Mouse (Mus musculus) E14TG2a.4 (cell line): ENCODE results near the gene Wt1.

ENCODE experiments used
- H3K27me3 ChIP-seq: 2 replicates; pipeline ENCODE4 v1.6.1; 2014; ENCODE audit warnings: low read length, control low read depth; ENCODE audit not compliant: insufficient read depth
- H3K36me3 ChIP-seq: 2 replicates; pipeline ENCODE4 v1.6.1; 2014; ENCODE audit warnings: low read length, control low read depth; ENCODE audit not compliant: insufficient read depth
- H3K4me1 ChIP-seq: replicated peaks from 2 replicates; pipeline ENCODE4 v1.6.1; 2014; ENCODE audit warnings: low read depth, low read length, control low read depth
- H3K4me3 ChIP-seq: replicated peaks from 2 replicates; pipeline ENCODE4 v1.5.1; 2014; ENCODE audit warnings: mild to moderate bottlenecking, low read length
- H3K9me3 ChIP-seq: 2 replicates; pipeline ENCODE4 v1.6.1; 2014; ENCODE audit warnings: low read length, control low read depth
- CTCF ChIP-seq: conservative IDR thresholded peaks from 2 replicates; pipeline ENCODE4 v1.5.1; 2014; ENCODE audit warnings: low read length
- NANOG ChIP-seq: IDR thresholded peaks from 2 replicates; pipeline ENCODE4 v1.6.1; 2014; ENCODE audit warnings: borderline replicate concordance, low read length, mixed read lengths
- POU5F1 ChIP-seq: IDR thresholded peaks from 2 replicates; pipeline ENCODE4 v1.6.1; 2014; ENCODE audit warnings: low read length, borderline replicate concordance

The Wt1 gene

DNA sequence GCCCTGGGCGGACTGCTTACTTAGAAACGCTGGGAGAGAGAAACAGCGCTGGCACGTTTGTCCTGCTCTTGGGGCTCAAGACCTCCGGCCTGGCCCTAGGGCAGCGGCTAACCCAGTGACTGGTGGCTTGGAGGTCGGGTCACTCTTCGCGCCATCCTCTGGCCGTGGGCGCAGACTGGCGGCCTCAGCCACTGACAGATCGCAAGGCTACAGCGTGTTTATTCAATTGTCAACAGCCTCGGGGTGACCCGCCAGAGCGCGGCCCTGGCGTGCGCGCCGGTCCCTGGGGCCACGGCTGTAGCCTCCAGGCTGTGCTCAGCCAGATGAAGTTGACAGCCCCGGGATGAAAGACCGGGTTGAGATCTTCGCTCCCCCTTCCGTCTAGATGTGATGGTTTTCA lies 3.4 kb upstream of the Wt1 start:
- peaks cover 80% of the 10 kb centered on the region for H3K27me3 ChIP-seq
- H3K4me1 ChIP-seq: peaks cover 59% of the 10 kb centered on the region
- no peaks in the 10 kb centered on the region for H3K9me3 ChIP-seq
- no peak for TF ChIP-seq NANOG
- no peak for TF ChIP-seq CTCF
- no peak for TF ChIP-seq POU5F1
- H3K36me3 ChIP-seq: no peaks in the 10 kb centered on the region
- peak overlapping the region; percentile 62 for H3K4me3 ChIP-seq

DNA sequence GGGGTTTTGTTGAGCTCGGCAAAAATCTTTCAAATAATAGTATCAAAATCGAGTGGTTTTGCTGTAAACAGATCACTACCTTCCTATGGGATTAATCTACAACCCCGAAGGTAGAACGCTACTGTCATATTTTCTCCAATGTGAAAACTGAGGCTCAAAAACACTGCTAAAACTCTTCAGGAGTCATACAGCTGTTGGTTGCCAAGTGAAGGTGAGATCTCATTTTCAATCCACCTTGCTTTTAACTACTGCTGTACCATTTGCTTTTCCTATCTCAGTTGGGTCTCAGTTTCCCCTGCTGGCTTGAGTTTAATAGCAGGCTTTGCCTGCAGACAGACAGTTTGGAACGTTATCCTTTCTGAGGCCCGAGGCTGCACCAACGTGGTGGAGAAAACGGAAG lies 2.9 kb upstream of the Wt1 start:
- H3K27me3 ChIP-seq: peaks cover 85% of the 10 kb centered on the region
- H3K9me3 ChIP-seq: no peaks in the 10 kb centered on the region
- H3K4me3 ChIP-seq: no peak overlapping the region; the same call in 1 of the 2 replicates
- no peaks in the 10 kb centered on the region for H3K36me3 ChIP-seq
- H3K4me1 ChIP-seq: peaks cover 63% of the 10 kb centered on the region
- TF ChIP-seq POU5F1 (no peak), NANOG (no peak), CTCF (no peak)

DNA sequence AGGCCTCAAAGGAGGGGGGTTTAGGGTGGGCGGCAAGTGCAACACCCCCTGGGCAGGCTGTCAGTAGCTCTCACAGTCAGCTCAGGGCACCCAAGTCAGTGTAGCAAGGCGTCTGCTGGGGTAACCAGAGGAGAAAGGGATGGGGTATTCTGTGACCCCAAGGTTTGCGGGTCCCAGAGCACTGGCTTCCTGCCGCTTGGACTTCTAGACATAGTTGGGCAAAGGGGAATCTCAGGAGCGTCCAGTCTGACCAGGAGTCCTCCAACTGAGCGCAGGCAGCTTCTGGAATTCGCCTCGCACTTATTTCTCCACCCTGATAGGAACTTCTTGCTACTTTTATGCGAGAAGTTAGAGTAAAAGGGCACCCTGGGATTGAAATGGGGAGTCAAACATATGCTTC lies 2.4 kb upstream of the Wt1 start:
- Histone ChIP-seq H3K9me3 (no peaks in the 10 kb centered on the region), H3K27me3 (peaks cover 89% of the 10 kb centered on the region), H3K36me3 (no peaks in the 10 kb centered on the region), H3K4me3 (no peak overlapping the region; the same call in 1 of the 2 replicates), H3K4me1 (peaks cover 63% of the 10 kb centered on the region)
- TF ChIP-seq NANOG (no peak), CTCF (no peak), POU5F1 (no peak)

DNA sequence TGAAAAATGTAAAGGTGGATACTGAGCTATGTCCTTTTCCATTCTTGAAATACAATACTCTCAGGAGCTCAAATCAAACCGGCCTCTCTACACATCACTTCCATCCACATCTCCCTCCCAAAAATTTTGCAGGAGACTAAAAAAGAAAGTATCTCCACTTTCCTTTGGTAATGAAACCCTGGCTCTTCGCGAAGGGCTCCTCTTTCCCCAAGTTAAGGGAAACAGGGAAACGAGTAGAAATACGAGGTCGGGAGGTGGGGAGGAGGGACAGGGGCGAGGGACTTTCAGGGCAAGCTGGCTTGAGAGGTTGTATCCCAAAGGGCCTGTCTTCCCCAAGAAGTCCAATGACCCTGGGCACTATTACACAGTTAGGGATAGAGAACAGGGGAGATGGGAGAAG lies 1.9 kb upstream of the Wt1 start:
- no peak overlapping the region for H3K4me3 ChIP-seq
- H3K9me3 ChIP-seq: no peaks in the 10 kb centered on the region
- H3K27me3 ChIP-seq: peaks cover 92% of the 10 kb centered on the region
- TF ChIP-seq POU5F1: no peak
- no peak for TF ChIP-seq CTCF
- TF ChIP-seq NANOG: no peak
- H3K4me1 ChIP-seq: peaks cover 62% of the 10 kb centered on the region
- H3K36me3 ChIP-seq: no peaks in the 10 kb centered on the region

DNA sequence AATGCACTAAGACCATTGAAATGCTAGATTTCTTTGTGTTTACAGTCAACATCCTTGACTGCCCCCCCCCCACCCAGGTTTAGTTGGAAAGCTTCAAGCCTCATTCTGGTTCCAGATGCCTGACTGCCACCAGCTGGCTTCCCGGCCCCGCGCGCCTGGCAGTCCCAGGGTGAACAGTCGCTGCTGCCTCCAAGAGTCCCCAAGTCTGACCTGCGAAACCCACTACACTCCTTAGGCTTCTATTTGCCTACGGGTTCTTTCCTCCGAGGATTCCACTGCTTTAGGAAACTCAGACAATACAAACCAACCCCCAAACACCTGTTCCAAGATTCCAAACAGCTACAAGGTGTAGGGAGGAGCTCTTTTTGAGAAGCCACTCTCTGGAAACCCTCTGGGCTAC lies 1.1 kb upstream of the Wt1 start:
- no peaks in the 10 kb centered on the region for H3K36me3 ChIP-seq
- H3K4me1 ChIP-seq: peaks cover 66% of the 10 kb centered on the region
- peak overlapping the region; percentile 82 for H3K4me3 ChIP-seq
- H3K27me3 ChIP-seq: peaks cover 95% of the 10 kb centered on the region
- TF ChIP-seq CTCF (no peak), POU5F1 (no peak), NANOG (no peak)
- no peaks in the 10 kb centered on the region for H3K9me3 ChIP-seq

DNA sequence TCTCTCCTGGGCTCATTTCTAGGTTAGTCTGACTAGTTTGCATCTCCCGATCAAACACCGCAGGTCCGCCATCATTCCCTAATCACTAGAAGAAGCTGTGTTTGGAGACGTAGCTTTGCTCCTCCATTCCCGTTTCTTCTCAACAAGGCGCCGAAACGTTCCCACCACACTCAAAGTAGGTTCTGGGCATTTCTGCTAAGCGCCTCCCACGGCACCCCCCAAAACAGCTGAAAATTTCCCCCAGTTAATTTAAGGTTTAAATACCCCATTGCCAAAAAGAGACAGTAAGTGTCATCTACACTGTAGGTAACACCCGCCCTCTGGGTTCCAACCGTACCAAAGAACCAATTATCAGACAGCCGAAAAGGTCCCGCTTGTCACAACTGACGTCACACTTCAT lies 688 bp upstream of the Wt1 start:
- Histone ChIP-seq H3K4me3 (peak overlapping the region; percentile 82), H3K4me1 (peaks cover 67% of the 10 kb centered on the region), H3K27me3 (peaks cover 95% of the 10 kb centered on the region), H3K36me3 (no peaks in the 10 kb centered on the region), H3K9me3 (no peaks in the 10 kb centered on the region)
- TF ChIP-seq CTCF (no peak), NANOG (no peak), POU5F1 (no peak)

DNA sequence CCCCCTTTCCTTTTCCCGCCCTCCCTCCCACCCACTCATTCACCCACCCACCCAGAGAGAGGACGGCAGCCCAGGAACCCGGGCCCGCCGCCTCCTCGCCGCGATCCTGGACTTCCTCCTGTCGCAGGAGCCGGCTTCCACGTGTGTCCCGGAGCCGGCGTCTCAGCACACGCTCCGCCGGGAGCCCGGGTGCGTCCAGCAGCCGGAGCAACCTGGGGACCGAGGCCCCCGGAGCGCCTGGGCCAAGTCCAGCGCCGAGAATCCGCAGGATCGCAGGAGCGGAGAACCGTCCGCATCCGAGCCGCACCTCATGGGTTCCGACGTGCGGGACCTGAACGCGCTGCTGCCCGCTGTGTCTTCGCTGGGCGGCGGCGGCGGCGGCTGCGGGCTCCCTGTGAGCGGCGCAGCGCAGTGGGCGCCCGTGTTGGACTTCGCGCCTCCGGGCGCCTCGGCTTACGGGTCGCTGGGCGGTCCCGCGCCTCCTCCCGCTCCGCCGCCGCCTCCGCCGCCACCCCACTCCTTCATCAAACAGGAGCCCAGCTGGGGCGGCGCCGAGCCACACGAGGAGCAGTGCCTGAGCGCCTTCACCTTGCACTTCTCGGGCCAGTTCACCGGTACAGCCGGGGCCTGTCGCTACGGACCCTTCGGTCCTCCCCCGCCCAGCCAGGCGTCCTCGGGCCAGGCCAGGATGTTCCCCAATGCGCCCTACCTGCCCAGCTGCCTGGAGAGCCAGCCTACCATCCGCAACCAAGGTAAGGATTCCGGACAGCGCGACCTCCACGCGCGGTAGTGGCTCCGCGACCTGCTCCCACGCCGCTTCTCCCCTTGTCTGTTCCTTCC lies 582 bp downstream of the Wt1 start:
- TF ChIP-seq POU5F1: no peak
- no peak for TF ChIP-seq CTCF
- TF ChIP-seq NANOG: no peak
- peaks cover 97% of the 10 kb centered on the region for H3K27me3 ChIP-seq
- H3K9me3 ChIP-seq: no peaks in the 10 kb centered on the region
- peaks cover 70% of the 10 kb centered on the region for H3K4me1 ChIP-seq
- H3K4me3 ChIP-seq: peak overlapping the region; percentile 82
- H3K36me3 ChIP-seq: no peaks in the 10 kb centered on the region

DNA sequence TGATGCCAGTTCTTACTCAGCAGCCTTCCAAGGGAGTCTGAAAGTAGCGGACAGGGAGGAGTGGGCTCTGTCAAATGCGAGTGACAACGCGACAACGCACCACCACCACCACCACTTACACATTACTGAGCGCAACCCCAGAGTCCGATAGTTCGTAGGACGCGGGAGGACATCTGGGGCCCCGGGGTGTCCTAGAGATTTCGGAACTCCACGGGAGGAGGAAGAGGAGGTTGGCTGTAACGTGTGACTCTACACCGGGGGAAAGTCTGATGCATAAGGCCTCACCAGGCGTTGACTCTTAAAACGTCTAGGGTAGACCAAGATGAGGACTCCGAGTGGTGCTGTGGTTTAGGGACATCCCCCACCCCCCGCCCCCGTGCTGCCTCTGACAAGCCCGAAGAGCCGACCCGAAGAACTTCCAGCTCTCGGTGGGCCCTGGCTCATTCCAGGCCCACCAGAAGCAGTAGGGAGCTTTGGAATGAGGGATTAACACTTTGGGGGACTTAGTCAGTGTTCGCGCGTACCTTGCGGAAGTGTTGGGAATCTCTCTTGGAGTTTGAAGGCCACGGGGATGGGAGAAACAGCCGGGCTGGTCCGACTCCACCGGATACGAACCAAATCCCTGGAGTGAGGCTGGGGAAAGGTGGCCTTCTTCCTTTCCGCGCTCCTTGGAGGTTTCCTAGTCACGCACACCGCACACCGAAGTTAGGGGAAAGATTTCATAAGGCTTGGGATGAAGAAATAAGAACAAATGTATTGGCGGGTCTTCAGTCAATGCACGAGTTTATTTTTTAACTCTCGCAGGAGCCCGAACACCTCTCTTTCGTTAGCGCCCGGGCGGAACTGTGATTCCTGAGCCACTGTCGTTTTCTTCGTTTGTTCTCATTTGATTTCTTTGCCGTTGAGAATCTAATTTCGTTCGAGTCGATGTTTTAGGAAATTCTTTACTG lies 1.5 kb downstream of the Wt1 start:
- Histone ChIP-seq H3K36me3 (no peaks in the 10 kb centered on the region), H3K4me3 (peak overlapping the region; percentile 82), H3K27me3 (peaks cover 97% of the 10 kb centered on the region), H3K9me3 (no peaks in the 10 kb centered on the region), H3K4me1 (peaks cover 70% of the 10 kb centered on the region)
- no peak for TF ChIP-seq NANOG
- TF ChIP-seq CTCF: no peak
- 0 out of 2 replicates have a peak, but pooled peaks have one; percentile 12 for TF ChIP-seq POU5F1
